32 mouse cellular contexts compared by ENCODE assay signal in the genomic region with DNA sequence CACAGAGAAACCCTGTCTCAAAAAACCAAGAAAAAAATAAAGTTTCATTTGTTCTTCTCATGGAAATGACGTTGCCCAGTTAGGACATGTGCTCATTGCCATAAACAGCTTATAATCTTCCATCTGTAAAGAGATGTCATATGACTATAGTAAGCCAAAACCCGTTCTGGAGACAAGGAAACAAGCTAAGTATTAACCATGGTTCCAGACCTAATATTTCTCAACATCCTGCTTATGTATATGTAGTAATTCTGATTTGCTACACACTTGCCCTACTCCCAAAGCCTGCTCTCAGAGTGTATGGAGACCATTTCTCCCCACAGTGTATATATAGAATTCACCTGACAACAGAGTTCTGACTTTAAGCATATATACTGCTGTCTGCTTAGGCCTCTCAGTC. TPM values are rescaled to one million over a fixed set of nuclear protein-coding genes. Genes with fewer than 3 reads are reported as not detected.
"Had no signal": no experiment of that assay in that cellular context is flagged by ENCODE, and none has a peak within 500 bp of the region (broad histone marks: within the 10 kb centered on the region; RNA-seq: fewer than 3 reads in every experiment).

No protein-coding gene starts in this region.

- H3K4me3 ChIP-seq: left cerebral cortex, adult 2 months; limb, embryonic 10.5 days; limb, embryonic 12.5 days; limb, embryonic 13.5 days; limb, embryonic 15.5 days; liver, embryonic 12.5 days; liver, embryonic 13.5 days; liver, embryonic 15.5 days; lung, embryonic 15.5 days; megakaryocyte, embryonic 14.5 days; midbrain, embryonic 10.5 days; midbrain, embryonic 12.5 days; midbrain, embryonic 13.5 days; midbrain, embryonic 15.5 days; myocyte had no signal

- H3K36me3 ChIP-seq: limb, embryonic 10.5 days; limb, embryonic 12.5 days; limb, embryonic 13.5 days; limb, embryonic 15.5 days; liver, embryonic 12.5 days; liver, embryonic 13.5 days; liver, embryonic 15.5 days; lung, embryonic 15.5 days; midbrain, embryonic 10.5 days; midbrain, embryonic 12.5 days; midbrain, embryonic 13.5 days; midbrain, embryonic 15.5 days had no signal

- DNase-seq: left cerebral cortex, postnatal 4 days; liver; liver, embryonic 13.5 days; liver, postnatal 0 days; lung, adult 18-20 months; lung, adult 2 months; lung, embryonic 14.5 days; lung, postnatal 10 days; lung, postnatal 14 days; lung, postnatal 36 days; lung, postnatal 4 days; midbrain, embryonic 14.5 days had no signal

- ATAC-seq: liver, embryonic 12.5 days; liver, postnatal 0 days; lung, postnatal 0 days; midbrain, embryonic 13.5 days; midbrain, embryonic 15.5 days; midbrain, embryonic 16.5 days had no signal

- H3K27me3 ChIP-seq: limb, embryonic 12.5 days; limb, embryonic 13.5 days; limb, embryonic 15.5 days; liver, embryonic 12.5 days; liver, embryonic 13.5 days; liver, embryonic 15.5 days; lung, embryonic 15.5 days; megakaryocyte, embryonic 14.5 days; midbrain, embryonic 12.5 days; midbrain, embryonic 13.5 days; midbrain, embryonic 15.5 days had no signal

- H3K9ac ChIP-seq: limb, embryonic 12.5 days; limb, embryonic 13.5 days; limb, embryonic 15.5 days; liver, embryonic 12.5 days; liver, embryonic 13.5 days; liver, embryonic 14.5 days; liver, embryonic 15.5 days; liver, postnatal 0 days; lung, embryonic 14.5 days; lung, embryonic 15.5 days; midbrain, embryonic 12.5 days; midbrain, embryonic 13.5 days; midbrain, embryonic 15.5 days had no signal

- H3K4me2 ChIP-seq: limb, embryonic 12.5 days; limb, embryonic 13.5 days; limb, embryonic 15.5 days; liver, embryonic 11.5 days; liver, embryonic 12.5 days; liver, embryonic 13.5 days; liver, embryonic 15.5 days; lung, embryonic 14.5 days; lung, embryonic 15.5 days; midbrain, embryonic 12.5 days; midbrain, embryonic 13.5 days; midbrain, embryonic 15.5 days had no signal

- H3K27ac ChIP-seq: left cerebral cortex, adult 2 months; limb, embryonic 10.5 days; limb, embryonic 12.5 days; limb, embryonic 13.5 days; limb, embryonic 15.5 days; liver, embryonic 12.5 days; liver, embryonic 13.5 days; liver, embryonic 14.5 days; liver, embryonic 15.5 days; lung, embryonic 15.5 days; macrophage; midbrain, embryonic 10.5 days; midbrain, embryonic 12.5 days; midbrain, embryonic 13.5 days; midbrain, embryonic 15.5 days had no signal

- H3K4me1 ChIP-seq: limb, embryonic 13.5 days; limb, embryonic 15.5 days; liver, embryonic 12.5 days; liver, embryonic 13.5 days; liver, embryonic 15.5 days; lung, embryonic 15.5 days; midbrain, embryonic 10.5 days; midbrain, embryonic 12.5 days; midbrain, embryonic 13.5 days; midbrain, embryonic 15.5 days had no signal

- H3K9me3 ChIP-seq: limb, embryonic 10.5 days; limb, embryonic 12.5 days; limb, embryonic 13.5 days; limb, embryonic 15.5 days; liver, embryonic 12.5 days; liver, embryonic 13.5 days; liver, embryonic 15.5 days; lung, embryonic 15.5 days; megakaryocyte, embryonic 14.5 days; midbrain, embryonic 10.5 days; midbrain, embryonic 12.5 days; midbrain, embryonic 13.5 days; midbrain, embryonic 15.5 days had no signal

RNA-seq across cellular contexts. Expression of gene Spp1, which starts 12.9 kb away (rescaled TPM):
- total RNA-seq: megakaryocyte-erythroid progenitor cell, adult 5-6 weeks had no signal
